Mouse (Mus musculus) heart, postnatal 0 days (tissue): ENCODE data around the gene Faf1.

Experiments used
- CTCF ChIP-seq: IDR thresholded peaks from 2 replicates; pipeline ENCODE4 v1.5.1; 2016; ENCODE audit warnings: antibody characterized with exemption, control low read depth, low read depth
- EP300 ChIP-seq: IDR thresholded peaks from 2 replicates; pipeline ENCODE4 v1.6.1; 2016; ENCODE audit warnings: antibody characterized with exemption, low read depth

DNA sequence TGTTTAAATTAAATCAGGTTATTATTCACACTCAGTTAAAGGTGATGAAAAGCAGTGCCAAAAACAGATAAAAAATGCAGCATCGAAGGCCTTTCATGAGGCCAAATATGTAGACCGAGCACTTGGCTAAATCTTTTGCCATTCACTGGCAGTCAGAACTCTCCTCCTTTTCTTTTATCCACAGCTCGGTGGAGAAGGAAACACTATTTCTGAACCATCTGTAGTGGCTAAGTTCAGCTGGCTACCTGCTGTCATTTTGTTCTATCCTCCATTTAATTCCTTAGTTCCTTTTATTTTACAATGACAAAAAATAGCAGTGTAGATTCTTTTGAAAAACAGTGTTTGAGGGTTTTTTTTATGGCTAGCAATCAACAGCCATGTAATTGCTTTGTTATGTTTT lies 186.6 kb downstream of the Faf1 start:
- TF ChIP-seq CTCF (no peak), EP300 (no peak)
